Mouse (Mus musculus): ENCODE data around the gene A630001G21Rik. TPM values are rescaled to one million over a fixed set of nuclear protein-coding genes. Genes with fewer than 3 reads are reported as not detected.

Gene A630001G21Rik
- total and polyA plus RNA-seq, 2 experiments from 2014 or later = 0.60 TPM; not detected in 1

- peak overlapping the region; percentile 43; the same call in 1 of the 2 replicates for H3K27ac ChIP-seq (ENCODE audit: low read depth)
- no peak overlapping the region for H3K4me3 ChIP-seq (ENCODE audit: low read depth, low read length)
- 86% methylated on average over 3 of the region's 3 CpGs for WGBS
- TF ChIP-seq CTCF (IDR thresholded peaks at IDR 0.05; ENCODE audit: low read depth) = no peak
- no peak for TF ChIP-seq EP300 (IDR thresholded peaks at IDR 0.05; ENCODE audit: low read depth)
- peaks cover 5% of the 10 kb centered on the region; the same call in 1 of the 2 replicates for H3K4me1 ChIP-seq (ENCODE audit: control insufficient read depth, insufficient read depth)
- H3K36me3 ChIP-seq (replicated peaks; ENCODE audit: control insufficient read depth, insufficient read depth, low read length) = no peaks in the 10 kb centered on the region
- no peak overlapping the region for H3K4me2 ChIP-seq (ENCODE audit: low read depth, low read length)
- no peak overlapping the region for H3K9ac ChIP-seq (replicated peaks; ENCODE audit: low read depth, low read length)
- no peak for DNase-seq (ENCODE audit: low spot score)
- no peaks in the 10 kb centered on the region for H3K27me3 ChIP-seq (ENCODE audit: control insufficient read depth, insufficient read depth, low read length)
- no peak for ATAC-seq (ENCODE audit: insufficient read depth, low read depth)
- H3K9me3 ChIP-seq (replicated peaks; ENCODE audit: control insufficient read depth, low read length) = no peaks in the 10 kb centered on the region
Observed at GRCm38 (mm10) chr1:85732581-85732980, 45.9 kb downstream of the A630001G21Rik start.

GRCm38 (mm10) chr1:85730471-85730870 is 48.0 kb downstream of the A630001G21Rik start:
- Histone ChIP-seq H3K4me2 (ENCODE audit: low read depth, low read length) (no peak overlapping the region), H3K9me3 (replicated peaks; ENCODE audit: control insufficient read depth, low read length) (no peaks in the 10 kb centered on the region), H3K9ac (replicated peaks; ENCODE audit: low read depth, low read length) (no peak overlapping the region), H3K4me1 (ENCODE audit: control insufficient read depth, insufficient read depth) (no peaks in the 10 kb centered on the region), H3K4me3 (ENCODE audit: low read depth, low read length) (no peak overlapping the region), H3K27ac (ENCODE audit: low read depth) (no peak overlapping the region), H3K27me3 (ENCODE audit: control insufficient read depth, insufficient read depth, low read length) (no peaks in the 10 kb centered on the region), H3K36me3 (replicated peaks; ENCODE audit: control insufficient read depth, insufficient read depth, low read length) (no peaks in the 10 kb centered on the region)
- DNase-seq (ENCODE audit: low spot score) (no peak), ATAC-seq (ENCODE audit: insufficient read depth, low read depth) (no peak)
- TF ChIP-seq EP300 (IDR thresholded peaks at IDR 0.05; ENCODE audit: low read depth) = no peak
- TF ChIP-seq CTCF (IDR thresholded peaks at IDR 0.05; ENCODE audit: low read depth) = no peak
- WGBS = 73% methylated on average over 6 of the region's 6 CpGs

- ATAC-seq (ENCODE audit: insufficient read depth, low read depth) (peak; percentile 39), DNase-seq (ENCODE audit: low spot score) (peak; percentile 26)
- no peaks in the 10 kb centered on the region for H3K27me3 ChIP-seq (ENCODE audit: control insufficient read depth, insufficient read depth, low read length)
- H3K9me3 ChIP-seq (replicated peaks; ENCODE audit: control insufficient read depth, low read length) = no peaks in the 10 kb centered on the region
- TF ChIP-seq CTCF (IDR thresholded peaks at IDR 0.05; ENCODE audit: low read depth) = no peak
- TF ChIP-seq EP300 (IDR thresholded peaks at IDR 0.05; ENCODE audit: low read depth) = no peak
- no peaks in the 10 kb centered on the region for H3K36me3 ChIP-seq (replicated peaks; ENCODE audit: control insufficient read depth, insufficient read depth, low read length)
- no peak overlapping the region for H3K9ac ChIP-seq (replicated peaks; ENCODE audit: low read depth, low read length)
- H3K4me1 ChIP-seq (ENCODE audit: control insufficient read depth, insufficient read depth) = peaks cover 6% of the 10 kb centered on the region
- no peak overlapping the region for H3K27ac ChIP-seq (ENCODE audit: low read depth)
- H3K4me2 ChIP-seq (ENCODE audit: low read depth, low read length) = no peak overlapping the region
- 53% methylated on average over 10 of the region's 10 CpGs for WGBS
- no peak overlapping the region for H3K4me3 ChIP-seq (ENCODE audit: low read depth, low read length)
Observed at GRCm38 (mm10) chr1:85720220-85720893, 58.1 kb downstream of the A630001G21Rik start.

GRCm38 (mm10) chr1:85719049-85719448 is 59.4 kb downstream of the A630001G21Rik start:
- H3K4me1 ChIP-seq (ENCODE audit: control insufficient read depth, insufficient read depth) = peaks cover 6% of the 10 kb centered on the region
- peak overlapping the region; percentile 62; the same call in 1 of the 2 replicates for H3K27ac ChIP-seq (ENCODE audit: low read depth)
- no peak for TF ChIP-seq CTCF (IDR thresholded peaks at IDR 0.05; ENCODE audit: low read depth)
- TF ChIP-seq EP300 (IDR thresholded peaks at IDR 0.05; ENCODE audit: low read depth) = no peak
- H3K4me2 ChIP-seq (ENCODE audit: low read depth, low read length) = no peak overlapping the region
- H3K9me3 ChIP-seq (replicated peaks; ENCODE audit: control insufficient read depth, low read length) = no peaks in the 10 kb centered on the region
- ATAC-seq (ENCODE audit: insufficient read depth, low read depth) (peak; percentile 65), DNase-seq (ENCODE audit: low spot score) (peak; percentile 54)
- no peaks in the 10 kb centered on the region for H3K27me3 ChIP-seq (ENCODE audit: control insufficient read depth, insufficient read depth, low read length)
- no peak overlapping the region for H3K4me3 ChIP-seq (ENCODE audit: low read depth, low read length)
- no peaks in the 10 kb centered on the region for H3K36me3 ChIP-seq (replicated peaks; ENCODE audit: control insufficient read depth, insufficient read depth, low read length)
- WGBS = 24% methylated on average over 4 of the region's 4 CpGs
- no peak overlapping the region for H3K9ac ChIP-seq (replicated peaks; ENCODE audit: low read depth, low read length)

GRCm38 (mm10) chr1:85716447-85717027 is 61.9 kb downstream of the A630001G21Rik start:
- peaks cover 6% of the 10 kb centered on the region for H3K4me1 ChIP-seq (ENCODE audit: control insufficient read depth, insufficient read depth)
- no peak for ATAC-seq (ENCODE audit: insufficient read depth, low read depth)
- WGBS = 69% methylated on average over 7 of the region's 7 CpGs

More at GRCm38 (mm10) chr1:85716447-85717027, 61.9 kb downstream of the A630001G21Rik start:
- Histone ChIP-seq H3K4me2 (ENCODE audit: low read depth, low read length) (no peak overlapping the region), H3K4me3 (ENCODE audit: low read depth, low read length) (no peak overlapping the region), H3K27me3 (ENCODE audit: control insufficient read depth, insufficient read depth, low read length) (no peaks in the 10 kb centered on the region), H3K9me3 (replicated peaks; ENCODE audit: control insufficient read depth, low read length) (no peaks in the 10 kb centered on the region), H3K9ac (replicated peaks; ENCODE audit: low read depth, low read length) (no peak overlapping the region), H3K27ac (ENCODE audit: low read depth) (no peak overlapping the region), H3K36me3 (replicated peaks; ENCODE audit: control insufficient read depth, insufficient read depth, low read length) (no peaks in the 10 kb centered on the region)
- no peak for DNase-seq (ENCODE audit: low spot score)
- no peak for TF ChIP-seq CTCF (IDR thresholded peaks at IDR 0.05; ENCODE audit: low read depth)
- no peak for TF ChIP-seq EP300 (IDR thresholded peaks at IDR 0.05; ENCODE audit: low read depth)
